Mouse (Mus musculus): Measurements from ENCODE around the gene Blzf1.

- no peak for TF ChIP-seq CHD2 (IDR thresholded peaks at IDR 0.05; ENCODE audit: low read depth, low read length)
- no peak for TF ChIP-seq HCFC1 (IDR thresholded peaks at IDR 0.05; ENCODE audit: borderline replicate concordance, insufficient read depth, low read length)
Observed at GRCm38 (mm10) chr1:164353443-164353842, 46.2 kb upstream of the Blzf1 start.

Measured in ES-E14 (cell line).